Mouse (Mus musculus) E14TG2a.4 (cell line): Measurements from ENCODE around the gene Thra.

Experiments used
- CTCF ChIP-seq: conservative IDR thresholded peaks from 2 replicates; pipeline ENCODE4 v1.5.1; 2014; ENCODE audit warnings: low read length
- NANOG ChIP-seq: IDR thresholded peaks from 2 replicates; pipeline ENCODE4 v1.6.1; 2014; ENCODE audit warnings: borderline replicate concordance, low read length, mixed read lengths

- TF ChIP-seq CTCF (no peak), NANOG (no peak)
Observed at GRCm38 (mm10) chr11:98784139-98784538, 43.7 kb downstream of the Thra start.
